Mouse (Mus musculus): ENCODE measurements around the gene Osr1.

Osr1 gene

GRCm38 (mm10) chr12:9584366-9585084, 14.6 kb downstream of the Osr1 start:
- in situ Hi-C loops (cut with MboI, MseI): no loop called here

- in situ Hi-C loops (cut with MboI, MseI): no loop called here
These were observed 15.2 kb downstream of the Osr1 start for GRCm38 (mm10) chr12:9585085-9585453.

DNA sequence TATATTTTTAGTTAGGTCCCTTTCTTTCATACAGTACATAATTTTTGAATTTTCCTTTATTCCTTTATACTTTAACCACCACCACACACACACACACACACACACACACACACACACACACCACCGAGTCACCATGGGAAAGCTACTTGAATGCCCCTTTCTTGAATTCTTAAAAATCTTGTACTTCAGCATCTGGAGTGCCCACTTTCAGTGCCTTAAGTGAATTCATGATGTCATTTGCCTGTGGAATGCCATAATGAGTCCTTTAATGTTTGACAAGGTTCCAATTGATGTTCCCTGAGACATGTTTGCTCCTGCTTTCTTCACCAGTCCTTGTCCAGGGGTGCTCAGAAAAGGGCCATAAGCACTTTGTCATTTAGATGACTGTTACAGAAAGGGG, 17.8 kb downstream of the Osr1 start:
- in situ Hi-C loops (cut with MboI, MseI): no loop called here

- in situ Hi-C loops (cut with MboI, MseI): no loop called here
These were observed 19.7 kb downstream of the Osr1 start for GRCm38 (mm10) chr12:9589561-9590134.

DNA sequence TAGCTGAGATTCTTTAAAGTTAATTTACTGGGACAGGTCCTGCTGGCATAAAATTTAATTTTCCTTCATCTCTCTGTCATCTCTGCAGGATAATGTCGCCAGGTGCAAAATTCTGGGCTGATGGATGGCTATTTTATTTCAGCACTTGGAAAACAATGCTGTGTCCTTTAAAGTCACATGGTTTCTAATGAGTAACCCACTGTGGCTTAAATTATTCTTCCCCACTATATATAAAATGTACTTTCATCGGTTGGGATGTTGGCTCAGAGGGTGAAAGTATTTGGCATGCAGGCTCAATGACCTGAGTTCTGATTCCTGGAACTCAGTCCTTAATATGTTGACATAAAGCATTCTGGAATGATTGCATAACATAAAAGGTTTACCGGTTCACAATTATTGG, 21.2 kb downstream of the Osr1 start:
- in situ Hi-C loops (cut with MboI, MseI): no loop called here

DNA sequence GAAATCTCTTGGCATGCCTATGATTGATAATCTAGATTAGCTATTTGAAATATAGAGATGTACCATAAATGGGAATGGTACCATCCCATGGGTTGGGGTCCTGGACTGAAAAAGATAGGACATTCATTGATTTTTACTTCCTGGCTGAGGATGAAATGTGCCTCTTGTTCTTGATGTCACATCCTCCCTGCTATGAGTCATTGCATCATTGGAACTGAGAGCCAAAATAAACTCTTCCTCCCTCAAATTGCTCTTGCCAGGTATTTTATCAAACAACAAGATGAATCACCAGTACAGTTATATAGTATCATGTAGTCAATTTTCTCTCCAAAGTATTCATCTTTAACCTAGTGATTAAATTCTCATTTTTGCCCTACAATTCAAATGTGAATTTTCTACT, 28.3 kb downstream of the Osr1 start:
- in situ Hi-C loops (cut with MboI, MseI): no loop called here

Measured in T-helper 17 cell (primary cell).